Mouse (Mus musculus): ENCODE data around the gene Gm20517.

The Gm20517 gene

GRCm38 (mm10) chr17:47712889-47713571 lies 101.6 kb downstream of the Gm20517 start:
- no peak for DNase-seq

DNA sequence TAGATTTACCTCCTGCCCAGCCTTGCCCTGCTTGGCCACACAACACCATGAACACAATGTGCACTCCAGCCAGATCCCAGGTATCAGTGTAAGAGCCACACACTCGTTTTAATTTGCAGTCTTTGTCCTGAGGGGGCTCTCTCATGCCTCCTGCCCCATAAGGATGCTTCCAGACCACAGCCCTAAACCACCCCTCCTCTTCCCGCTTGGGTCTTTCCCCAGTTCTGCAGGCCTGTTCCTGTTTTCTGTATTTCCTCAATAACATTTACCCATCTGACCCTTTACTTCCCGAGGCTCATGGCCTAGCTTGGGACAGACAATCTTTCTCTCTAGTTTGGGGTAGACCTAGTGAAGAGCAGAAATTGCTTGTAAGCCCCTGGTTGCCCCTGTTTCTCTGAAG lies 103.6 kb downstream of the Gm20517 start:
- DNase-seq = no peak

DNA sequence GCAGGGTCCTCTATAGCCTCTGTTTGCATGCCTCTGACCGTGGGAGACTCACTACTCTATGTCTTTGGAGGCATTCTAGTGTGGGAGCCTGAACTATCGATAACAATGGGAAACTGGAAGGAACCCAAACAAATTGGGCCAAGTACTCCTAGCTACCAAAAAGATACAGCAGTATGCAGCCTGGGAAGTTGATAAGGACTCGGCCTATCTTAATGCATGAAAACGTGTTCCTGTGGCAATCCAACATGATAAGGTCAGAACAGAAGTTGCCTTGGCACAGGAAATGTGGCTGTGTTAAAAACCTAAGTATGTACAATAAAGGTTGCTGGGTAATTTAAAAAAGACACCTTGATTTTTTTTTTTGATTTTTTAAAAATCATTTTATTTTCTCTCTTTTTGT lies 109.8 kb downstream of the Gm20517 start:
- DNase-seq = no peak

GRCm38 (mm10) chr17:47726566-47726965 lies 115.2 kb downstream of the Gm20517 start, which contains the start of gene Pgc:
Pgc (plus strand) TSS chr17:47726842.
- peak in 1 of 2 experiments; percentile 51 for DNase-seq

DNA sequence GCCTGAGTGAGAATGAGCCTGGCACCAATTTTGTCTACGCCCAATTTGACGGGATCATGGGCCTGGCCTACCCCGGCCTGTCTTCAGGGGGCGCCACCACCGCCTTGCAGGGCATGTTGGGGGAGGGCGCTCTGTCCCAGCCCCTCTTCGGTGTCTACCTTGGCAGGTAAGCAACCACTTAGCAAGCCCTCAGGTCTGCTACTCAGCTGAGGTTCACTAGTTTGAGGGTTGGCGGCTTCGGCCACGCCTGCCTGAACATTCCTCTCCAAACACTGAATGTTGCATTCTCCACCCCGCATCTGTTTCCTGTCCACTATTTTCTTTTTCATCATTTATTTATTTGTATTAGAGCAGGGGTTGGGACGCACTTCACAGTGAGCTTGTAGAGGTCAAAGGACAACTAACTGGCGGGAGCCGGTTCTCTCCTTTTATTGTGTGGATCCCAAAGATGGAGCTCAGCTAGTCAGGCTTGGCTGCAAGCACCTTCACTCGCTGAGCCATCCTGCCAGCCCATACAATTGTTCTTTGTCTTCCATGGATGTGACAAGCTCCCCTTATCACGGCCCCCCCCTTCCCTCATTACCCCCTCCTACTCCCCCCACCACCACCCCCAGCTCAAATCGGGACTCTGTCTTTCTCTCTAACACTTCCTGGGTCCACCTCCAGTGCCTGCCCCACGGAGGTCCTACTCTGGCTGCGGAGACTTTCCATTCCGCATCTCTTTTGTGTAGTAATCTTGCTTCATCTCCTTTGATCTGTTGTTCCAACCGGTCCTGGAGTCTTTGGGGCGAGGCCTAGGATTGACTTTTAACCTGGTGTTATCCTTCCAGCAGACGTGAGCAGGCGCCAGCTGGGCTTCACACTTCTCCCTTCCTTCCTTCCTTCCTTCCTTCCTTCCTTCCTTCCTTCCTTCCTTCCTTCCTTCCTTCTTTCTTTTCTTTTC lies 119.5 kb downstream of the Gm20517 start:
- peak; percentile 66 to 75 for DNase-seq
